Mouse (Mus musculus) brain, embryonic 14.5 days (tissue): ENCODE data around the gene Togaram2.

Source experiments
- CTCF ChIP-seq: fragments of 200-500 bp; IDR thresholded peaks from 2 replicates; pipeline ENCODE4 v1.5.1; 2012; ENCODE audit warnings: inconsistent platforms, mild to moderate bottlenecking, moderate library complexity, borderline replicate concordance; ENCODE audit not compliant: insufficient read depth, insufficient read length; ENCODE audit errors: extremely low read depth
- POLR2A ChIP-seq: fragments of 200-500 bp; IDR thresholded peaks from 2 replicates; pipeline ENCODE4 v1.6.1; 2012; ENCODE audit warnings: mild to moderate bottlenecking, inconsistent platforms, borderline replicate concordance; ENCODE audit not compliant: poor library complexity, insufficient read depth, insufficient read length, severe bottlenecking; ENCODE audit errors: extremely low read depth

- TF ChIP-seq CTCF (no peak), POLR2A (no peak)
Measured at GRCm38 (mm10) chr17:71720434-71720833, 47.4 kb downstream of the Togaram2 start.
